Mouse (Mus musculus) liver, embryonic 14.5 days (tissue): ENCODE measurements around the gene A830018L16Rik. TPM values are rescaled to one million over a fixed set of nuclear protein-coding genes. Genes with fewer than 3 reads are reported as not detected.

ENCODE experiments used
- ATAC-seq: fragments of 200-750 bp; cut with Nextera tagmentation; 2 replicates; pipeline ENCODE4 v1.8.0; 2017; ENCODE audit warnings: moderate number of reproducible peaks, mild to moderate bottlenecking, moderate library complexity; ENCODE audit not compliant: insufficient read depth
- DNase-seq, 3 experiments: peaks; one replicate each; pipeline ENCODE4 v3.0.0-alpha.2; 2012 to 2013; ENCODE audit warnings: low read depth in 3 of 3, low spot score in 3 of 3
- H3K27ac ChIP-seq: fragments of 300-500 bp; sonication (generic); 2 replicates; pipeline ENCODE4 v1.5.1; 2014; ENCODE audit warnings: moderate library complexity, mild to moderate bottlenecking, control low read depth, inconsistent platforms
- H3K27me3 ChIP-seq: fragments of 300-500 bp; sonication (generic); 2 replicates; pipeline ENCODE4 v1.6.1; 2014; ENCODE audit warnings: mild to moderate bottlenecking, low read length, moderate library complexity; ENCODE audit not compliant: control insufficient read depth, insufficient read depth
- H3K36me3 ChIP-seq: fragments of 300-500 bp; sonication (generic); replicated peaks from 2 replicates; pipeline ENCODE4 v1.6.1; 2014; ENCODE audit warnings: low read depth; ENCODE audit not compliant: control insufficient read depth, insufficient read depth
- H3K4me1 ChIP-seq, 2 experiments: fragments of 200-500 bp in 1 of 2; fragments of 300-500 bp in 1 of 2; sonication (generic) in 1 of 2; replicated peaks; 2 replicates each; pipeline ENCODE4 v1.6.1; 2012 to 2014; ENCODE audit warnings: antibody characterized with exemption in 1 of 2, inconsistent platforms in 1 of 2, low read length in 1 of 2; ENCODE audit not compliant: control insufficient read depth in 2 of 2, insufficient read depth in 2 of 2
- H3K4me2 ChIP-seq: fragments of 300-500 bp; sonication (generic); 2 replicates; pipeline ENCODE4 v1.6.1; 2014; ENCODE audit warnings: low read depth, mild to moderate bottlenecking, control low read depth, moderate library complexity
- H3K4me3 ChIP-seq, 2 experiments: fragments of 200-500 bp in 1 of 2; fragments of 300-500 bp in 1 of 2; sonication (generic) in 1 of 2; 2 replicates each; pipeline ENCODE4 v1.5.1; 2012 to 2014; ENCODE audit warnings: low read depth in 2 of 2, low read length in 2 of 2, mild to moderate bottlenecking in 2 of 2, control low read depth in 1 of 2, inconsistent platforms in 1 of 2, moderate library complexity in 1 of 2; ENCODE audit not compliant: insufficient read depth in 1 of 2
- H3K9ac ChIP-seq: fragments of 300-500 bp; sonication (generic); replicated peaks from 2 replicates; pipeline ENCODE4 v1.6.1; 2014; ENCODE audit warnings: mild to moderate bottlenecking, control low read depth, moderate library complexity
- H3K9me3 ChIP-seq: fragments of 300-500 bp; sonication (generic); 2 replicates; pipeline ENCODE4 v1.6.1; 2016; ENCODE audit warnings: low read length, mixed read lengths; ENCODE audit not compliant: control insufficient read depth
- CTCF ChIP-seq: IDR thresholded peaks from 2 replicates; pipeline ENCODE4 v1.5.1; 2016; ENCODE audit warnings: antibody characterized with exemption, low read depth, control low read depth
- EP300 ChIP-seq: IDR thresholded peaks from 2 replicates; pipeline ENCODE4 v1.6.1; 2016; ENCODE audit warnings: antibody characterized with exemption, low read depth
- WGBS: fragments of 180-500 bp; shearing (Covaris S2); extraction: QIAGEN DNeasy Blood & Tissue Kit; methylation state at CpG from one replicate; pipeline ENCODE4 v1.1.7; 2014; ENCODE audit not compliant: insufficient replicate concordance; 5-methylcytosine and 5-hydroxymethylcytosine counted together
- polyA plus RNA-seq, 2 experiments: library from polyadenylated mRNA; depleted of rRNA in 1 of 2; stranded (reverse) in 1 of 2; unstranded in 1 of 2; fragments of >200 nt; fragmentation: Nextera tagmentation in 1 of 2; extraction: Ambion mirVana in 1 of 2; gene quantifications; 2 replicates each; pipeline versions ENCODE4 v1.2.1 to v1.2.3; 2012 to 2014

Gene A830018L16Rik
- polyA plus RNA-seq, 2 experiments = not detected

DNA sequence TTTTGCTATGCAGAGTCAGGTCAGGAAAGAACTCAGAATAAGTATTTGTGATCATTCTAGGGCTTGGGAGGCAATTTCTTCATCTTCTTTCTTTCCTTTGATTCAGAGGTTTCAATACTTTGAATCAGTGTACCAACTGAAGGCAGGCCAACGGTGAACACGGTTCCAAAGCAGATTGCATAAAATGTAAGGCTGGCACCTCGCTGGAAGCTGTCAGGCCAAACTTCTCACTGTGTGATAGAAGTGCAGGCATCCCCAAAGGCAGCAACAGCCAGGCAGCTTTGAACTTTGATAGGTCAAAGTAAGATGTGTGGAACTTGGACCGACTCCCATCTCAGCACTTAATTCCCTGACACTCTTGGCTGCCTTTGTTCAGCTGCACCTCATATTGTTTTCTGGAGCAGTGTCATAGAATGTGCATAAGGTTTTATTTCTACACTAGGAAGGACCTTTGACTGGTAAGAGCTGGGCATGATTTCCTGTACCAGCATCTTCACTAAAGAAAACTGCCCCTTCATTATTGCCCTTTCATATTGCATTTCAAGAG lies 568.8 kb downstream of the A830018L16Rik start:
- no peak overlapping the region for H3K27ac ChIP-seq
- no peaks in the 10 kb centered on the region for H3K27me3 ChIP-seq
- no peak overlapping the region for H3K4me3 ChIP-seq
- no peaks in the 10 kb centered on the region for H3K36me3 ChIP-seq
- no peak for TF ChIP-seq CTCF
- TF ChIP-seq EP300 = no peak
- no peak for ATAC-seq
- 60% methylated on average over 4 of the region's 4 CpGs for WGBS
- no peak overlapping the region for H3K4me2 ChIP-seq
- no peak for DNase-seq
- no peaks in the 10 kb centered on the region for H3K9me3 ChIP-seq
- H3K4me1 ChIP-seq = no peaks in the 10 kb centered on the region
- H3K9ac ChIP-seq = no peak overlapping the region

DNA sequence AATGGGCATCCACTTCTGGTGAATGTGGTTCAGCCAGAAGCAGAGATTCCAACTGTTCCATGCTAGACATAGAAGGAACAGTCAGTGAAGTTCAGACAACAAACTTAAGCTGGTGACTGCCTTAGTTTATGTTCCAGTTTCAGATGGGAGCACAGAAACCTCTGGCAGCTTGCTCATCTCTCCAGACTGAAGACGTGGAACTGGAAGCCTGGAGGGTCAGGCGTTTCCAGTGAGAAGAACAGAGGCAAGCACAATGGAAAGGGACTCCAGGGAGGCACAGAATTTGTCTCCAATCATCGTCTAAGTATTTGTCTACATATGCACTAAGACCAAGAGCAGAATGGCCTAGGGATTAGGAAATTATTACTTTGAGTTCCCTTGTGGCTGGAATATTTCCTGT lies 576.1 kb downstream of the A830018L16Rik start:
- WGBS = 49% methylated on average over 3 of the region's 3 CpGs
- Histone ChIP-seq H3K4me2 (no peak overlapping the region), H3K4me1 (no peaks in the 10 kb centered on the region), H3K4me3 (no peak overlapping the region), H3K36me3 (no peaks in the 10 kb centered on the region), H3K27me3 (no peaks in the 10 kb centered on the region), H3K9ac (no peak overlapping the region), H3K9me3 (no peaks in the 10 kb centered on the region), H3K27ac (no peak overlapping the region)
- ATAC-seq = no peak
- DNase-seq = no peak
- TF ChIP-seq EP300 (no peak), CTCF (no peak)

- H3K36me3 ChIP-seq = no peaks in the 10 kb centered on the region
- TF ChIP-seq CTCF (no peak), EP300 (no peak)
- no peaks in the 10 kb centered on the region for H3K27me3 ChIP-seq
- H3K4me1 ChIP-seq = no peaks in the 10 kb centered on the region
- no peak overlapping the region for H3K4me3 ChIP-seq
- no peak overlapping the region for H3K27ac ChIP-seq
- DNase-seq (no peak), ATAC-seq (no peak)
- no peak overlapping the region for H3K4me2 ChIP-seq
- no peaks in the 10 kb centered on the region for H3K9me3 ChIP-seq
- H3K9ac ChIP-seq = no peak overlapping the region
- WGBS = 60% methylated on average over 2 of the region's 2 CpGs
These were observed 582.5 kb downstream of the A830018L16Rik start for GRCm38 (mm10) chr1:11996297-11996878.

DNA sequence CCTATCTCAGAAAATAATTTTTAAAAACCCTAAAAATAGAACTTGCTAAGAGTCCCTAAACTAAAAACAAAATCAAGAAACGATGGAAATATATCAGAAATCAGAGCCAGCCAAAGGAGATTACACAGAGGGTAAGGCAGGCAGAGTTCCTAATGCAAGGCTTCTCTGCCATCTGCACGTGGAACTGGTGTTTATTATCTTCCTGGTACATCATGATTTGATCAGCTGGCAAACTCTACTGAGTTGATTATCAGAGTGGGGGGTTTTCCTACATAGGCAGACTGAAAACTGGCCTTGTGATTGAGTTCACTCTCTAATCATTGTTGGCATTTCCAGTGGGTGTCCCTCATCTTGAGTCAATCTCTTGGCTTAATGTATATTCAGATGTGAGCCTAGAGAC lies 583.7 kb downstream of the A830018L16Rik start:
- Histone ChIP-seq H3K4me2 (no peak overlapping the region), H3K4me3 (no peak overlapping the region), H3K27me3 (no peaks in the 10 kb centered on the region), H3K27ac (no peak overlapping the region), H3K9ac (no peak overlapping the region), H3K4me1 (no peaks in the 10 kb centered on the region), H3K9me3 (no peaks in the 10 kb centered on the region), H3K36me3 (no peaks in the 10 kb centered on the region)
- DNase-seq = no peak
- WGBS = 33% methylated on average over 2 of the region's 2 CpGs
- no peak for ATAC-seq
- TF ChIP-seq CTCF = no peak
- TF ChIP-seq EP300 = no peak

GRCm38 (mm10) chr1:12000557-12000956 lies 586.7 kb downstream of the A830018L16Rik start:
- H3K4me3 ChIP-seq = no peak overlapping the region
- WGBS = 55% methylated on average over 4 of the region's 4 CpGs
- H3K4me2 ChIP-seq = no peak overlapping the region
- H3K27me3 ChIP-seq = no peaks in the 10 kb centered on the region
- TF ChIP-seq EP300 (no peak), CTCF (no peak)
- no peaks in the 10 kb centered on the region for H3K36me3 ChIP-seq
- ATAC-seq = no peak
- no peaks in the 10 kb centered on the region for H3K9me3 ChIP-seq
- no peak for DNase-seq
- H3K4me1 ChIP-seq = no peaks in the 10 kb centered on the region
- no peak overlapping the region for H3K27ac ChIP-seq
- H3K9ac ChIP-seq = no peak overlapping the region
